Mouse (Mus musculus): Measurements from ENCODE around the gene Zer1.

DNA sequence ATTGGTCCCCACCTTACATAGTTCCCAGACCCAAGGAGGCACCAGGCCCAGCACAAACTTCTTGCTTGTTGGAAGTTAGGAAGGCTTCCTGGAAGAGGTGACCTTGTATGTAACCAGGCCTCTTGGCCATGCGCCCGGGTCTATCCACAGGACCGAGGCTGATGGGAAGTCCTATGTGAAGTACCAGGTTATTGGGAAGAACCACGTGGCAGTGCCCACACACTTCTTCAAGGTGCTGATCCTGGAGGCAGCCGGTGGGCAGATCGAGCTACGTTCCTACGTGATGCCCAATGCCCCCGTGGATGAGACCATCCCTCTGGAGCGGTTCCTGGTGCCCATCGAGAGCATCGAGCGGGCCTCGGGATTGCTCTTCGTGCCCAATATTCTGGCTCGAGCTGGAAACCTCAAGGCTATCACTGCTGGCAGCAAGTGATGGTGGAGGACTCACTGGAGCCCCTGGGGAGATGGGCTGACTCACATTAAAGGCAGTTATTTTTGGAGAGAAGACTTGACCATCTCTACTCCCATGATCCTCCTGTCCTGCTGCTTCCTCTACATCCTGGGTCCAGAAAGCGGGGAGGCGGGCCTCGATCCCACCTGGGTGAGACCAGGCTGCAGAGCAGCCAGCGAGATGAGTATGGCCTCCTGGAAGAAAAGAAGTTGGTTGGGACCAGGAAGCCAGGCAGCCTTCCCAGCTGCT, 49.3 kb upstream of the Zer1 start:
- TF ChIP-seq POLR2A (IDR thresholded peaks at IDR 0.05; ENCODE audit: extremely low read depth, insufficient read depth, low read length) (no peak), CTCF (IDR thresholded peaks at IDR 0.05; ENCODE audit: low read depth, low read length) (no peak)

Measured in liver, adult 2 months (tissue).